Mouse (Mus musculus): ENCODE results near the gene Zfp759. TPM values are rescaled to one million over a fixed set of nuclear protein-coding genes. Genes with fewer than 3 reads are reported as not detected.
"Not testable (repeated sequence)": the region's sequence is repeated elsewhere in the genome, so short reads cannot be mapped to it uniquely, and the experiment has no call there.

Gene Zfp759
- polyA plus RNA-seq, 1 experiment from 2014 or later: 0.56 TPM

DNA sequence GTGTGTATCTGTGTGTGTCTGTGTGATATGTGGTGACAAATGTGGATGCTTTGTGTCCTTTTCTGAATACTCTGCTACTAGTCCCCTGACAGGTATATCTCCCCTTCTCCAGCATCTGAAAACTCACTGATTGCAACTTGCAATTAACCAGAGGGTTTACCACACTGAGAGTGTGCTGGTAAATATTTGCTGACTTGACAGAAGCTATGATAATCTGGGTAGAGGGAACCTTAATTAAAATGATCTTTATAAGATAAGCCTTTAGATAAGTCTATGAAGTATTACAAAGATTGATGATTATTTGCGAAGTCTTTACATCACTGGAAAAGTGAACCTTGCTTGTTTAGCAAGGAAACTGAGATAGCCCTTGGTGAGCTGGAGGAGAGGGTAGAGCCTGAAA is 3.0 kb downstream of the Zfp759 start:
- ATAC-seq (no peak), DNase-seq (no peak)
- TF ChIP-seq CTCF (IDR thresholded peaks at IDR 0.05; ENCODE audit: low read depth): no peak
- no peak for TF ChIP-seq EP300 (IDR thresholded peaks at IDR 0.05; ENCODE audit: low read depth)
- no peak overlapping the region for H3K4me2 ChIP-seq (ENCODE audit: low read depth, low read length)
- no peaks in the 10 kb centered on the region for H3K36me3 ChIP-seq (replicated peaks; ENCODE audit: insufficient read depth, low read length)
- no peak overlapping the region for H3K9ac ChIP-seq (replicated peaks)
- 0 out of 2 replicates have a peak, but pooled peaks cover 3% of the 10 kb centered on the region for H3K4me1 ChIP-seq (ENCODE audit: insufficient read depth)
- no peak overlapping the region for H3K4me3 ChIP-seq (ENCODE audit: low read depth, low read length)
- WGBS (ENCODE audit: insufficient replicate concordance): 82% methylated on average over 1 of the region's 1 CpGs
- H3K9me3 ChIP-seq (ENCODE audit: low read length): no peaks in the 10 kb centered on the region
- H3K27ac ChIP-seq (ENCODE audit: low read depth): no peak overlapping the region
- no peaks in the 10 kb centered on the region for H3K27me3 ChIP-seq (ENCODE audit: insufficient read depth, low read length)

DNA sequence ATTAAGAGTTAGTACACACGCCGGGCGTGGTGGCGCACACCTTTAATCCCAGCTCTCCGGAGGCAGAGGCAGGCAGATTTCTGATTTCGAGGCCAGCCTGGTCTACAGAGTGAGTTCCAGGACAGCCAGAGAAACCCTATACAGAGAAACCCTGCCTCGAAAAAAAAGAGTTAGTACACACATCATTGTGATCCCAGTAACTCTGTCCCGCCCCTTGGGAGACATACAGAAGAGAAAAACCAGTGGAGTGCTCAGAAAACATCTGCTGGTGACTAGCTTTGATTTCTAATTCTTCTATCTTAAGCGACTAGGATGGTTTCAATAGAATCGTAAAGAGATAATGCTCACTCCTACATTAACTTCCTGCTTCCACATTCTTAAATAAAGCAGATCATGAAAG is 6.0 kb downstream of the Zfp759 start:
- not testable (repeated sequence) for H3K4me1 ChIP-seq (ENCODE audit: insufficient read depth); H3K4me3 ChIP-seq (ENCODE audit: low read depth, low read length); H3K36me3 ChIP-seq (replicated peaks; ENCODE audit: insufficient read depth, low read length); H3K9ac ChIP-seq (replicated peaks); DNase-seq; H3K9me3 ChIP-seq (ENCODE audit: low read length); H3K27me3 ChIP-seq (ENCODE audit: insufficient read depth, low read length); ATAC-seq; H3K27ac ChIP-seq (ENCODE audit: low read depth)
- 70% methylated on average over 10 of the region's 10 CpGs for WGBS (ENCODE audit: insufficient replicate concordance)
- H3K4me2 ChIP-seq (ENCODE audit: low read depth, low read length): peak overlapping the region; percentile 83

DNA sequence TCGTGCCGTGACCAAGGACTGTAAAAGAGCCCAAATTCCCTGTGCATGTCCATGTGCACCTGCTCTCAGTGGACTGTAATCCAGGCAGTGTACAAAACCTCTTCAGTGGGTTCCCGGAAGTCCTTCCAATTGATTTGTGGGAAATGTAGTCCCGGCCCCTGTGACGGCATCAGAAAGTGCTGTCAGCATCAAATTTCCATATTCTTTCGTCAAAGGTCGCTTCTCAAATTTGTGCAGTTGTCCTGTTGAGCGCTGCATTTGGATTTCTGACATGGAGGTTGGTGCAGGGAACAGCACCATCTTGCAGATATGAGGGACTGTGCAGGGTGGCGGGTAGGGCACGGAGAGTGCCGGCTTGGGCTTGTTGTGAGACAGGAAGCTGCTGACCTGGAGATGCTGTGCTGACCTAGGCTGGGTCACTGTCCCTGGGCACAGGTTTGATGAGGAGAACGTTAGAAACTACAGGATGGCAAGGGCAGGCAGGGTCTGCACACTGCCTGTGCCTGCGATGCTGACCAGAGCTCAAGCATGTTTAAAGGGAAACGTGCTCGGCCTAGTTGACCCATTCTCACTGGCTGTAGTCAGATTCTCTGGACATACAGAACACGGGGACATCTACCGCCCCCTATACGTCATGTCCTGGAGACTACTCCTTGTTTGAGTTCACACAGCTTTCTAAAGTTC is 6.7 kb downstream of the Zfp759 start:
- Histone ChIP-seq H3K4me2 (ENCODE audit: low read depth, low read length) (peak overlapping the region; percentile 83), H3K36me3 (replicated peaks; ENCODE audit: insufficient read depth, low read length) (no peaks in the 10 kb centered on the region), H3K27ac (ENCODE audit: low read depth) (peak overlapping the region; percentile 84), H3K4me1 (ENCODE audit: insufficient read depth) (0 out of 2 replicates have a peak, but pooled peaks cover 3% of the 10 kb centered on the region), H3K27me3 (ENCODE audit: insufficient read depth, low read length) (no peaks in the 10 kb centered on the region), H3K9ac (replicated peaks) (peak overlapping the region; percentile 75), H3K9me3 (ENCODE audit: low read length) (no peaks in the 10 kb centered on the region), H3K4me3 (ENCODE audit: low read depth, low read length) (peak overlapping the region; percentile 76)
- peak; percentile 82 for DNase-seq
- WGBS (ENCODE audit: insufficient replicate concordance): 1% methylated on average over 18 of the region's 18 CpGs
- peak; percentile 96 for ATAC-seq
- TF ChIP-seq CTCF (IDR thresholded peaks at IDR 0.05; ENCODE audit: low read depth) (peak; percentile 50), EP300 (IDR thresholded peaks at IDR 0.05; ENCODE audit: low read depth) (no peak)

DNA sequence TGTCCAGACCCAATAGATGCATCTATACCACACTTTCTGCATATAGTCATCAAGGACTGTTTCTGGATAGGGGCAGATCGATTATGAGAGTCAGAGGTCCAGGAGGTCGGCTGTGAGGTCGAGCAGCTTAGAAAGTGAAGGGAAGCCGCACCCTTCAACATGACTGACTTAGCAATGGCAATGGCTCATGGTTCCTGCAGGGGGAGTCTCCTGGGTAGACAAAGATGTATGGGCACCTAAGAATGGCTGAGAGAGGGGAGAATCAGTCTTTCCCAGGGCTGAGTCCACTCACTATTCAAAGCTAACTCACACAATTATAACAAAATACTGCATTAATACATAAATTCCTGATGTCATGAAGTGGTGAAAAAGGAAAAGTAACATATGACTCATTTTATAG is 44.7 kb downstream of the Zfp759 start:
- H3K27ac ChIP-seq (ENCODE audit: low read depth); H3K4me3 ChIP-seq (ENCODE audit: low read depth, low read length); H3K27me3 ChIP-seq (ENCODE audit: insufficient read depth, low read length); DNase-seq; H3K4me1 ChIP-seq (ENCODE audit: insufficient read depth); H3K36me3 ChIP-seq (replicated peaks; ENCODE audit: insufficient read depth, low read length); H3K4me2 ChIP-seq (ENCODE audit: low read depth, low read length); H3K9ac ChIP-seq (replicated peaks); ATAC-seq; H3K9me3 ChIP-seq (ENCODE audit: low read length): not testable (repeated sequence)
- 60% methylated on average over 4 of the region's 4 CpGs for WGBS (ENCODE audit: insufficient replicate concordance)

DNA sequence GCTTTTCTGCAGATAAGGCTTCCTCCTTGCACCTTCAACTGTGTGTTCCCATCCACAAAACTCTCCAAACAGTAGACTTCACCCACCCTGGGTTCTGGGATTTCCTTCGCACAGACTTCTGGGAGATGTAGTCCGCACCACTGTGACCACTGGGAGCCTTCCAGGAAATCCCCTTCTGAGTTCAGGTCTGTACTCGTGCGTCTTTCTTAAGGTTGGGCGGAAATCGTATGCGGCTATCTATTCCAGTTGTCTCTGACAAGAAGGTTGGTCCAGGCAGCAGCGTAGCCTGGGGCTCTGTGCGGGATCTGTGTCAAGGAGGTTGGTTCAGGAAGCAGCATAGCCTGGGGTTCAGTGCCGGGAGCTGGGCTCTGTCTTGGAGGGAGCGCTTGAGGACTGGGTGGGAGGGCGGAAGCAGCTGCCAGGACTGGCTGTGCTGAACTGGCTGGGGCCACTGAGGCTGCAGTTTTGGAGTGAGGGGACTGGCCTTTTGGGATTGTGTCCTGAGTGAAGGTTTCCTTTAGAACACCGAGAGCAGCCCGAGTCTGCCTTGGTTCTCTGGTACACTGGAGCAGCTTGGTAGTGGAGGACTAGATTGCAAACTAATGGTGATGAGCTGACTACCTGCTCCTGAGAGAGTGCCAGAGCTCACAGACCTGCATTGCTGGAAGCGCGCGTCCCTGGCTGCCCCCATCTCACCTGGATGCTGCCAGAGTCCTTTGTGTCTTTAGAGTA is 51.7 kb downstream of the Zfp759 start, which contains the start of gene Rsl1:
TSS of gene Rsl1 (plus strand) at position 192 of the 732 bp plus-strand sequence.
- peak within 1 kb of the TSS; percentile 75 for H3K4me2 ChIP-seq (ENCODE audit: low read depth, low read length)
- peak within 1 kb of the TSS; percentile 63 for H3K4me3 ChIP-seq (ENCODE audit: low read depth, low read length)
- not testable (repeated sequence) for H3K9me3 ChIP-seq (ENCODE audit: low read length); H3K27me3 ChIP-seq (ENCODE audit: insufficient read depth, low read length); H3K4me1 ChIP-seq (ENCODE audit: insufficient read depth); H3K36me3 ChIP-seq (replicated peaks; ENCODE audit: insufficient read depth, low read length)
- peak within 1 kb of the TSS; percentile 72 for H3K27ac ChIP-seq (ENCODE audit: low read depth)
- ATAC-seq (peak; percentile 96), DNase-seq (peak; percentile 55)
- peak within 1 kb of the TSS; percentile 70 for H3K9ac ChIP-seq (replicated peaks)
- WGBS (ENCODE audit: insufficient replicate concordance): 0% methylated on average over 15 of the region's 17 CpGs

DNA sequence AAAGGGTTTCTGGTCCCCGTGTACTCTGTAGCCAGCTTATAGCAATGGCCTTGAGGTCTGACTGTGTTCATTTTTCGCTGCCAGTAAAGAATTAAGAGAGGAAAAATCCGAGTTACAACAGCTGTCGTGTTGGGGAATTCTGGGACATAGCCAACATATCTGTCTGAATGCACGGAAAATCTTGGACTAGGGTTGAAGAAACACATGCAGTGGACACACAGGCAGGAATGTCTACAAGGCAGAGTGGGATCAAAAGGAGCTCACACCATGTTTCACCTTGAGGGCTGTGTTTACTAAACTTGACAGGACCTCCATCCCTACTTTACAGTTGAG is 52.2 kb downstream of the Zfp759 start:
- H3K4me2 ChIP-seq (ENCODE audit: low read depth, low read length): peak overlapping the region; percentile 75
- ATAC-seq (no peak), DNase-seq (no peak)
- TF ChIP-seq EP300 (IDR thresholded peaks at IDR 0.05; ENCODE audit: low read depth) (no peak), CTCF (IDR thresholded peaks at IDR 0.05; ENCODE audit: low read depth) (no peak)
- no peak overlapping the region for H3K27ac ChIP-seq (ENCODE audit: low read depth)
- no peaks in the 10 kb centered on the region for H3K4me1 ChIP-seq (ENCODE audit: insufficient read depth)
- peak overlapping the region; percentile 63 for H3K4me3 ChIP-seq (ENCODE audit: low read depth, low read length)
- H3K9ac ChIP-seq (replicated peaks): peak overlapping the region; percentile 70; the same call in 1 of the 2 replicates
- no peaks in the 10 kb centered on the region for H3K9me3 ChIP-seq (ENCODE audit: low read length)
- H3K27me3 ChIP-seq (ENCODE audit: insufficient read depth, low read length): no peaks in the 10 kb centered on the region
- WGBS (ENCODE audit: insufficient replicate concordance): 19% methylated on average over 5 of the region's 5 CpGs
- no peaks in the 10 kb centered on the region for H3K36me3 ChIP-seq (replicated peaks; ENCODE audit: insufficient read depth, low read length)

Other genes starting within 250 kb of the Zfp759 start
- gene Gm10767, start 216.7 kb upstream of the Zfp759 start, polyA plus RNA-seq (2015; fragmentation: Nextera tagmentation; extraction: Ambion mirVana): 0.33 and 0.41 TPM in 2 replicates
- gene Zfp712, start 60.5 kb upstream of the Zfp759 start, polyA plus RNA-seq (2015; fragmentation: Nextera tagmentation; extraction: Ambion mirVana): 0.41 and 0.59 TPM in 2 replicates
- gene Zfp708, start 23.7 kb upstream of the Zfp759 start, polyA plus RNA-seq (2015; fragmentation: Nextera tagmentation; extraction: Ambion mirVana): 0.66 and 0.78 TPM in 2 replicates
- gene Gm28557, start 13.1 kb upstream of the Zfp759 start, polyA plus RNA-seq (2015; fragmentation: Nextera tagmentation; extraction: Ambion mirVana): 1.4 and 2.2 TPM in 2 replicates
- 0.13 and 0.18 TPM in 2 replicates for gene Rslcan18, start 5.4 kb upstream of the Zfp759 start, polyA plus RNA-seq (2015; fragmentation: Nextera tagmentation; extraction: Ambion mirVana)
- gene Rsl1, start 51.5 kb downstream of the Zfp759 start, polyA plus RNA-seq (2015; fragmentation: Nextera tagmentation; extraction: Ambion mirVana): 2.0 and 2.1 TPM in 2 replicates
- 0.43 and 0.53 TPM in 2 replicates for gene Zfp455, start 72.8 kb downstream of the Zfp759 start, polyA plus RNA-seq (2015; fragmentation: Nextera tagmentation; extraction: Ambion mirVana)
- 0.30 and 0.40 TPM in 2 replicates for gene Zfp458, start 156.8 kb downstream of the Zfp759 start, polyA plus RNA-seq (2015; fragmentation: Nextera tagmentation; extraction: Ambion mirVana)
- gene Zfp457, start 184.8 kb downstream of the Zfp759 start, polyA plus RNA-seq (2015; fragmentation: Nextera tagmentation; extraction: Ambion mirVana): 0.19 and 0.39 TPM in 2 replicates
- 0.63 and 0.65 TPM in 2 replicates for gene Zfp595, start 210.9 kb downstream of the Zfp759 start, polyA plus RNA-seq (2015; fragmentation: Nextera tagmentation; extraction: Ambion mirVana)
- gene Gm28044, start 238.9 kb downstream of the Zfp759 start, polyA plus RNA-seq (2015; fragmentation: Nextera tagmentation; extraction: Ambion mirVana): 0.25 TPM in 1 of 2 replicates, not detected in the other
- gene Zfp953, start 238.9 kb downstream of the Zfp759 start, polyA plus RNA-seq (2015; fragmentation: Nextera tagmentation; extraction: Ambion mirVana): 0.45 and 0.52 TPM in 2 replicates